Mouse (Mus musculus) spleen, adult 12 weeks (tissue): Measurements from ENCODE around the gene Chpf.
A peak's percentile ranks its signal among the peaks of the same experiment; 100 is the strongest.

Experiments used
- DNase-seq: peaks from one replicate; pipeline ENCODE4 v3.0.0; 2022; ENCODE audit warnings: low spot score

Gene Chpf

DNA sequence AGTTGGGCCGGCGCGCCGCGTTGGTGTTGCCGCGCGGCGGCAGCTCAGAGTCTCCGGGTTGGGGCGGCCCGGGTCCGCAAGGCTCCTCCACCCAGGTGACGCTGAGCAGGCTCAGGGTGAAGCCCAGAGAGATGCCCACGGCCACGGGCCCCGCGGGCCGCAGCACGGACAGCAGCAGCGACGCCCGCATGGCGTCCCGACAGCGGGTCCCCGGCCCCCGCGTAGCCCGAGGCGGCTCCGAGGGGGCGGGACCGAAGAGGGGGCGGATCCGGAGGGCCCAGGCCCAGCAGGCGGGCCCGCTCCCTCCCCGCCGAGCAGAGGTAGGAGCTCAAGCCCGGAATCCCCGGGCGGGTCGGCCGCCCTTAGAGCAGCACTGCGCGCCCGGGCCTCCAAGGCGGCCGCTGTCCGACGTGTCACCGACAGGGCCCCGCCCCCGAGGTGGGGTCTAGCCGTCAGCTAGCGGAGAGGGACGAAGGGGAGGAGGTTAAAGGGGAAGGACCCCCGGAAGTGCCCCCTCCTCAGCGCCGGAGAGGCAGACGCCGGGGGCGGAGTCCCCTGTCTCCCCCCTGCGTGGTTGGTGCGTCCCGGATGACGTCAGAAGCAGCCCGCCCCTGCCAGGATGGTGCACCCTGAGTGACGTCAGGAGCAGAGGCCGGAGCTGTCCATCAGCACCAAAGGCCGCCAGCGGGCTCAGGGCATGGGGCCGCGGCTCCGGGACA is at the start of gene Chpf, which contains the start of gene Tmem198:
Gene Chpf (minus strand): TSS at position 392 of the 719 bp plus-strand sequence.
Gene Tmem198 (plus strand): TSS at position 617 of the 719 bp plus-strand sequence.
- peak; percentile 83 for DNase-seq

DNA sequence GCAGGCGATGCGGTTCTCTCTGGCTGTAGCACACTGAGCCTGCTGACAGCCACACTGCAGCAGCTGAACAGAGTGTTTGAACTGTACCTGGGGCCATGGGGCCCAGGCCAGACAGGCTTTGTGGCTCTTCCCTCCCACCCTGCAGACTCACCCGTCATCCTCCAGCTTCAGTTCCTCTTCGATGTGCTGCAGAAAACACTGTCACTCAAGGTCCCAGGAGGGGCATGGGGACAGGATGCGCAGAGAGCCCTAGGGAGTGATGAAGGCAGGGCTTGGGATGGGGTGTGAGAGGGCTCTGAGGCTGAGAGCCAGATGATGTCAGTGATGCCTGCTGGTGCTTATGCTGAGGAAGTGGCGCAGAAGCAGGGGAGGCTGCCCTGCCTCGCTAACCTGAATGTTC is 45.6 kb upstream of the Chpf start:
- peak; percentile 30 for DNase-seq

DNA sequence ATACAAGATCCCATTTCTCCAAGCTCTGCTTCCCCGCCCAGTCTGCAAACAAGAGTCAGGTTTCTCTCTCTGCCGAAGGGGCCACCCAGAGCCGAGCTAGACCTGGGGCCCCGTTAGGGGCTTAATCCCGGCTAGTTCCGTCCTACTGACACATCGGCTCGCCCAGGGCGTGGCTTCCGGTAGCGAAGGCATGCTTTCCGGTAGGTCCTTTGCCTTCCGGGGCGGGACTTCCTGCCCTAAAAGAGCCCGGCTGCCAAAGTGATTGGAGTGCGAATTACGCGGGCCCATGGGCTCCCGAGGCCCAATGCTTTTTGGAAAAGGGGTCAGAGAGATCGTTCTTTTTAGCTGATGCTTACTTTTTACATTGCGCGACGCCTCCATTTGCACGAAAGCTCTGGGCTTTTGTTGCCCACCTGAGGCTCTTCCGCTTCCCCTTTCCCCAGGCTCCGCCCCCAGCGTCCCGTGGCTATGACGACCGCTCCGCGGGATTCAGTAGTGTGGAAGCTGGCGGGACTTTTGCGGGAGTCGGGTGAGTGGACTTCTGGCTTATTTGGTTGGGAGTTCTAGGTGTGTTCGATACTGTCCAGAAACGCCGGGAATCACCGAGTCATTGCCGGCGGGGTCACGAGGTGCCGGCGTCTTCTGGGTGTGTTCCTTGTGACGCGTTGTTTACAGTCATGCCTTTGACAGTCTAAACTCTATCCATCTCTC is 42.4 kb upstream of the Chpf start, which contains the start of gene Stk11ip:
Gene Stk11ip (plus strand): TSS at position 209 of the 711 bp plus-strand sequence.
- peak; percentile 83 for DNase-seq

DNA sequence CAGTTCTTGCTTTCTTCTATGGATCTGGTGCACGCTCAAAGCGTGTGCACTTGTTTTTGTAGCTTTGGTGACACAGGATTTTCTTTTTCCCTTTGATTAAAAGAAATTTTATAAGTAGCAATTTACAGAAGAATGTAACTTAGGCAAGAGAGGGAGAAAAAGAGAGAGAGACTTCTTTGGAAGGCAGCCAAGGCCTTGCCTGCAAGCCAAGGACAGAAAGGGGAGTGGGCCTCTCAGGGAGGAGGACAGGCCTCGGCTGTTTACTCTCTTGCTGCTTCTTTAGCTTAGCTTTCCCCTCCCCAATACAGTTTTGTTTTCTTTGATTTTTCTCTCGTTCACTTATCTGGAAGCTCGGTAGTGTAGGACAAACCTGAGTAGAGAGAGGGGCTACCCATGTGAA is 40.5 kb upstream of the Chpf start:
- DNase-seq: no peak

DNA sequence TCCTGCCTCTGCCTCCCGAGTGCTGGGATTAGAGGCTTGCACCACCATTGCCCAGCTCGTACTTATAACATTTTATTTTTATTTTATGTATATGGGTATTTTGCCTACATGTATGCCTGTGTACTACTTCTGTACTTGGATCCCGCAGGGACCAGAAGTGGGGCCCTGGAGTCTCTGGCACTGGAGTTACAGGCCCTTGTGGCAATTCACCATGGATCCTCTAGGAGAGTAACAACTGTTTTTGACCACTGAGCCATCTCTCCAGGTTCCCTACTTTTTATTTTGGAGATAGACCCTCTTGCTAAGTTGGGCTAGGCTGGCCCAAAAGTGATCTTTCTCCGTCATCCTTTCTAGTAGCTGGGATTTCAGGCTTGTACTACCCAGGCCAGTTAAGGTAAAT is 39.3 kb upstream of the Chpf start:
- no peak for DNase-seq

DNA sequence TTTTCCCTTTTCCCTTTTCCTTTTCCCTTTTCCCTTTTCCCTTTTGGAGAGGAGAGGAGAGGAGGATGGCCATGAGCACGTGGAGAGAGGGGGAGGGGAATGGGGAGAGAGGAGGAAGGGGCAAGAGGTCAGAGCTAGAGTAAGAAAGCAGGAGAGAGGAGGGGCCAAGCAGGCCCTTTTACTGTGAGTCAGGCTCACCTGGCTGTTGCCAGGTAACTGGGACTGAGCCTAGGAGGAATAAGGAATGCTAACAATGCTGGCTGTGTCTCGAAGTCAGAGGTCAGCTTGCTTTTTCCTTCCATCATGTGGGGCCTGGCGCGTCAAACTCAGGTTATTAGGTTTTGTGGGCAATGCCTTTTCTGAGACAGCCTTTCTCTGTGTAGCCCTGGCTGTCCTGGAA is 38.9 kb upstream of the Chpf start:
- no peak for DNase-seq

DNA sequence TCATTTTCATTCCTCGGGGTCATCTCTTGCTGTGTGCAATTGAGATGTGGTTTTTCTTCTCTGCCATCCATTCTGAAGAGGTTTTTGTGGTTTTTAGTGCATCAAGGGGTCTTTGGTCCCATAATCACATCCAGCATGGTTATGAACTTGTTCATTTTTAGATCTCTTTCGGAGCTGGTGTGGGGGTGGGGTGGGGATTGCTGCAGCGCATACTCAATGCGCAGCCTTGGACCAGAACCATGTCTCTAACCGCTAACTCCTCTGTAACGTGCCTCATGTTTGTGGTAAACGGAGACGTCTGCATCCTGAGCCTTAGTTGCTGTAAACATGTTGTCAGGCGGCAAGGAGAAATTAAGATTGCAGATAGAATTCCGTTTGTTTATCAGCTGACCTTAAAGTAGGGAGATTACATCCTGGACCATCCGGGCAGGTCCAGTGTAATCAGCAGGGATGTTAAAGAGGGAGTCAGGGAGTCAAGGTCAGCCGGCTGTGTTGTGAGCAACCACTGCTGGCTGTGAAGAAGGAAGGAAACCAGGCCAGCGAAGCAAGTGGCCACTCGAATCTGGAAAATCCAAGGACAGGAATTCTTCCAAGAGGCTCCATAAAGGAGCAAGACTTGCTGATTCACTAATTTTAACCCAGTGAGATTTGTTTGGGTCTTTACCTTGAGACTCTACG is 37.7 kb upstream of the Chpf start:
- no peak for DNase-seq

DNA sequence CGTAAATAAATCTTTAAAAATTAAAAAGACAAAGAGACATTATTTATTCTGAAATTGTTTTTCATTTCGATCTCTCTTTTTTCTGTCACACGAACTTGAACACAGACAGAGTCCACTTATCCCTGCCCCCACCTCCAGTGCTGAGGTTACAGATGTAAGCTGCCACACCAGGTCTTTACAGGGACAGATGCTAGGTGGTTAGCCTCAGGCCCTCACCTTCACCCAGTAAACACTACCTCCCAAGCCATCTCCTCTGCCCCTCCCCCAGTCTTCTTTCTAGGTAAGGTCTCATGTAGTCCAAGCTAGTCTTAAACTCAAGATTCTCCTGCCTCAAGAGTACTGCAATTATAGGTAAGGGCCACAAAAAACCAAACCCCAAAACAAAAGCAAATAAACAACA is 33.4 kb upstream of the Chpf start:
- DNase-seq: no peak

DNA sequence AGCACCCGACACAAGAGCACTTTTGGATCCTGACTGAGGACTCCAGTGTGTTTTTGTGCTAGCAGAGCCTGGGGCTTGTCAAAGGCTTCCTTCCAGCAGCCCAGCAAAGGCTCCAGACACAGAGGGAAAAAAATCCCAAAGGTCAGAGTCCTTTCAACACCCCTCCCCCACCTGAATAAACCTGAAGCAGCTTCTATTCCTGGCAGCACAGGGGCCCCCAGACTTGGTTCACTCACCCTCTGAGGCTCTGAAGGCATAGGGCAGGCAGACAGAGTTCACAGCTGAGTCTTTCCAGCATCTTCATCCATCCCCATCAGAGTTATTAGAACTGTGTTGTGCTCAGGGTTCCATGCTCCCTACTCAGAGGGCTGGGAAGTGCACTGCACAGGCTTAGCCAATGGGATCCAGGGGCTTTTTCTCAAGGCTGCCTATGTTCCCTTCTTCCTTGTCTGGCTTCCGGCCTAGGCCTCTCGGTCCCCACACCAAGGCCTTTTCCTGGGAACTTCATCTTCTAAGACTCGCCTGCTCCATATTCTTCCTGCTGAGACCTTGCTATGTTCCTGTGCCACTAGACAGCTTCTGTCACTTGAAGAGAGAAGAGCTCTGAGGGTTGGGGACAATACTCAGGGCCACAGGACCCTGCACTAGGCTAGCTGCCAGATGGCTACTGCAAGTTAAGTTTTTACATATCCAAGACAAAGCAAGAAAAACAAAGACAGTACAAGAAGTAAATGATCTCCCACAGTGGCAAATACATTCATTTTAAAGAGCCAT is 32.5 kb upstream of the Chpf start:
- no peak for DNase-seq

DNA sequence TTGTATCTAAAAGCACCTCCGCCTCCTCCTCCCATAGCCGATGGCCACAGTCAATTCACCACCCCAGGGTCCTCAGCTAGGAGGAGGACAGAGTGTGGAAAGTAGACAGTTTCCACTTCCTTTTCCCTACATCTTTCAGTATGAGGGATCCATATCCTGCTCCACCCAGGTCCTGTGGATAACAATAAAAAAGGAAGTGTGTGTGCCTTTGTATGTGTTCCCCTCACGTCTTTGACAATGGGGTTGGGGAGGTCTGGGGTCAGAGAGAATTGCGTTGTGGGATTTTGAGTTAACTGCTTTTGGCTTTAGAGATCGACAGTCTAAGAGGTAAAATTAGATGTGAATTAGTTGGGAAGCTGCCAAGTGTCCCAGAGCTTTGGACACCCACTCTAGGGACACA is 31.0 kb upstream of the Chpf start:
- DNase-seq: no peak

DNA sequence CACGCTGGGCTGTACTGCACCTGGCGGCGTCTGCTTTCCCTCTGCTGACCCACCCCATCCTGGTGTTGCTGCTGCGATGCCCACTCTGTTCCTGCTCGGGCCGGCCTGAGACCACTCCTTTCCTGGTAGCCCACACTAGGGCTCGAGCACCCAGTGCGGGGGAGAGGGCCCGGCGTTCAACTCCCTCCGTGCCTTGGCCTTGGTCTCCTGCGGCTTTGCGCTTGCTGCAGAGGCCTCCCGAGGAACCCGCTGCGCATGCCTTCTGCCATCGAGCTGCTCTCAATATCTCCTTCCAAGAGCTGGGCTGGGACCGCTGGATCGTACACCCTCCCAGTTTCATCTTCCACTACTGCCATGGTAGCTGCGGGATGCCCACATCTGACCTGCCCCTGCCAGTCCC is 30.5 kb upstream of the Chpf start:
- DNase-seq: no peak

DNA sequence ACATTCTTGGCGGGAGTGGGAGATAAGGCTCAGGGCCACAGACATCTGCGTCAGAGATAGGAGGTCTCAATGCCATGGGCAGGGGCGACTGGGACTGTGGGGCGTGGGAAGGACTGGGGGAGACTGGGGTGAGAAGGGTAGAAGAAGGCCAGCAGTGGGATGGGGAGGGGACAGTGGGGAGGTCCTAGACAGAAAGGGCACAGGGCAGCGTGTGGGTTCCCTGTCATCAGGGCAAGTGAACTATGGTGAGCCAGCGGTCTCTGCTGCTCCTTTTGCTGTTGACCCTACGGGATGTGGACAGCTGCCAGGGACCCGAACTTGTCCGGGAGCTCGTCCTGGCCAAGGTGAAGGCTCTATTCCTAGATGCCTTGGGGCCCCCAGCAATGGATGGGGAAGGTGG is 27.9 kb upstream of the Chpf start, which contains the start of gene Inha:
Gene Inha (plus strand): TSS at position 72 of the 400 bp plus-strand sequence.
- no peak for DNase-seq

DNA sequence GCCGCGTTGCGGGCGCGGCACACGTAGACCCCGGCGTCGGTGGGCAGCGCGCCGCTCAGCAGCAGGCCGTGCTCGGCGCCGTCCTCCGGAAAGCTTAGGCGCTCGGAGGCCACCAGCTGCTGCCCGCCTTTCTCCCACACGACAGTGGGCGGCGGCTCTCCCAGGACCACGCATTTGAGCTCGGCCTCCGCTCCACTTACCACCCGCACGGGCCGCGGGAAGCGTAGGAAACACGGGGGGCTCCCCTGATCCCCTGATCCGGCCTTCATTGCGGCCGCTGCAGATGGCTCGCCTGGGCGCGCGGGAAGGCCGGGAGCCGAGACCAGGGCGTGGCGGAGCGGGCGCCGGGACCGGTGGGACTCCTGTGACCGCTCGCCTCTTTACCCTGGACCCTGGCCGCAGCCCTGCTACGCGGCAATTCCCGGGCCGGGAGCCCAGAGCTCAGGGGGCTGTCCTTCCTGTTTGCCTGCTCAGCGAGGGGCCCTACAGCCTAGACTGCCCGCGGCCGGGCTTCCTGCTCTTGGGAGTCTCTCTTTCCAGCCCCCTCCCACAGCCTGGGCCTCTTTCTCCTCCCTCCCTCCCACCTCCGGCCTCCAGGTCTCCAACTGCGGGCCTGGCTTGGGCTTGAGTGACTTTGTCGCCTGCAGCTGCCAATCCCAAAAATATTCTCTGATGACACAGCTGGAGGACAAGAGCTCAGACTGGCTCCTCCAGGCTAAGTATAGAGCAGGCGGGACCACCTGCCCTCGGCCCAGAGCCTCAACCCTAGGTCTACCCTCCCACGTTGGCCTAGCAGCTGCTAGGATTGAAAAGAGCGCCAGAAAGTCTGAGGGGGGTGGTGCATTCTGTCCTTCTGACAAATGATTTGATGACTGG is 27.1 kb upstream of the Chpf start, which contains the start of gene Obsl1:
Gene Obsl1 (minus strand): TSS at position 497 of the 876 bp plus-strand sequence.
- no peak for DNase-seq

DNA sequence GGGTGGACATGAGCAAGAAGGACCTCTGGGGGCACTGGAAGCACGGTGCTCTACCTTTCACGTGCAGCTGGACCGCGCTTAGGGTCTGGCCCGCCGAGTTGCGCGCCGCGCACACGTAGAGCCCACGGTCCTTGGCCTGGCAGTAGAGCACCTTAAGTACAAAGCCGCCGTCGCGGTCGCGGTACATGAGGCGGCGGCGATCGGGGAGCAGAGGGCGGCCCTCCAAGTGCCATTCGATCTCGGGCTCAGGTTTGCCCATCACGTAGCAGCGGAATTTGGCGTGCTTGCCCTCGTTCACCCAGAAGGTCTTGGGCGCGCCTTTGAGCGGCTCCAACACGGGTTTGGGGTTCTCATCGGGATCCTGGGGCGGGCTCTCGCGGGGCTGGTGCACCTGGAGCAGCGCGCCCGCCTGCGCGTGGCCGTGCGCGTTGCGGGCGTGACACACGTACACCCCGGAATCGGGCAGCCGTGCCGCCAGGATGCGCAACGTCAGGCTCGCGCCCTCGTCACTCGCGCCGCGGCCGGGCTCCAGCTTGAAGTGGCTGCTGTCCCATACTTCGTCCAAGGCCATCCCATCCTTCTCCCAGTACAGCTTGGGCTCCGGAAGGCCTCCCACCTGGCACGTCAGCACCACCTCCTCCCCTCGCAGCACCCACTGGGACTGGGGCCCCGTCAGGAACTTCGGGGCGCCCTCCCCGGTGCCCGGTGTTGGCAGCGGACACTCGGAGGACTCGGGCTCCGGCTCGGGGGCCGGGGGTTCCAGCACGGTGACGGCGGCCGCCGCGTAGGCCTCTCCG is 26.2 kb upstream of the Chpf start:
- no peak for DNase-seq

DNA sequence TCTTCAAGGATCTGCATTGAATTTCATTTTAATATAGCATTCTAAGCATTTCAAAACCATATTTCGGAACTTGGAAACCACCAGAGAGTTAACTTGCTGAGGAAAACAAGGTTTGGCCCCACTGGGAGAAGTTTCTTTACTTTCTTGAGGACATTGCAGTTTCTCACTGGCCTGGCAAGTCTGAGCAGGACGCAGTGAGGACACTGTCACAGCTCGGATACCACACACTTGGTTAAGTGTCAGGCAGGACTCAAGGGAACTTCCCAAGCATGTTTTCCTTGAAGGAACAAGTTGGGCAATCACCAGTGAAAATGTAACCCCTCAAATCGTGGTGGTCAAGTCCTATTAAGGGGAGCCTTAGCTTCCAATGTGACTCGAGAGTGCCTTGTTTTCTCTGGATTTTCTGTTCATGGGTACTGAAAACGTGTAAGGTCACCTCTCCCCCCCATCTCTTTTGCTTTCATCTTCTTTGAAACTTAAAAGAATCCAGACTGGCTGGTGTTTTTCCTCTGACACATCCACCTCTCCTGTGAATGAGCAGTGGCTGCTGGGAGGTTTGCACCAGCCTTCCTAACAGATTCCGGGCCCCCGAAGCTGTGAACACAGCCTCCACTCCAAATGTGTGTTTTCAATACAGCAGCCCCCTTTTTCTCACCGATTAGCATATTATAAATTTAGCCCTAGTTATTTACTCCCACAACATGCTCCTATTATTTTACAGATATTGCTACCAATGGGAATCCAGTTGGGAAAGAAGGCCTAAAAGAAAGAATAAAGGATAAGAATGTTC is 25.3 kb upstream of the Chpf start:
- DNase-seq: no peak

DNA sequence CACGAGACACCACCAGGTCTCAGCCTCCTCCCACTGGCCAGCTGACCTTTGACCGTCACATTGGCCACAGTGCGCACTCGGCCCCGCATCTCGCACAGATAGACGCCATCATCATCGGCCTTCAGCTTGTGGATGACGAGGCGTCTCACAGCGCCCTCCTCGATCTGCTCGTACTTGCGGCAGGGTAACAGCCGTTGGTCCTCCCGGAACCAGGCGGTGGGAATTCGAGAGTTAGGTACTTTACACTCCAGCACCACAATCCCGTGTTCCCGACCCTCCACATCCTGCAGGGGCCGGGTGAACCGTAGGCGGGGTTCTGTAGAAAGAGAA is 24.5 kb upstream of the Chpf start:
- DNase-seq: no peak

DNA sequence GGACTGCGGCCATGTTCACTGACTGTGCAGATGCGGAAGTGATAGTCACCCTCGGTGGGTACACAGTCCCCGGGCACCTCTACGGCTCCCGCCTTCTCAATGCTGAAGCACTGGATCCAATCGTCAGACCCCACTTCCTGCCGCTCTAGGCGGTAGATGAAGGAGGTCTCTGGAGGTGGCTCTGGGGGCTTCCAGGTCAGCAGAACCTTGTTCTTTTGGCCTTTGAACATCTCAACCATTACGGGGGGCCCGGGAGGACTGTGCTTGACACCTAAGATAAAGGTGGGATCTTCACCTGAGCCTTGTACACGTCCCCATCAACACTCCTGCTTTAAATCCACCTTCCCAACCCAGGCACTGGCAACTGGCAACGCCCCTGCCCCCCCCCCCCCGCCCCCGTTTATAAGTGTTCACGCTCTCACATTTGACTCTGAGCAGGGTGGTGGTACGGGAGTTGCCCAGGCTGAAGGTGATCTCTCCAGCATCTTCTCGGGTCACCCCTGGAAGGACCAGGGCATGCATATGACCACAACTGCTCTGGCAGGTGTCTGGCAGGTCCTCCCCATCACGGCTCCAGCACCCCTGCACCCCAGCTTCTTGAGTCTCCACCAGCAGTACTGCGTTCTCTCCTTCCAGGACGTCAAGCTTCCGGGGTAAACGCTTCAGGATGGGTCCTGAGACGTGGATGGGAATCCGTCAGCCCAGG is 24.0 kb upstream of the Chpf start:
- DNase-seq: no peak

DNA sequence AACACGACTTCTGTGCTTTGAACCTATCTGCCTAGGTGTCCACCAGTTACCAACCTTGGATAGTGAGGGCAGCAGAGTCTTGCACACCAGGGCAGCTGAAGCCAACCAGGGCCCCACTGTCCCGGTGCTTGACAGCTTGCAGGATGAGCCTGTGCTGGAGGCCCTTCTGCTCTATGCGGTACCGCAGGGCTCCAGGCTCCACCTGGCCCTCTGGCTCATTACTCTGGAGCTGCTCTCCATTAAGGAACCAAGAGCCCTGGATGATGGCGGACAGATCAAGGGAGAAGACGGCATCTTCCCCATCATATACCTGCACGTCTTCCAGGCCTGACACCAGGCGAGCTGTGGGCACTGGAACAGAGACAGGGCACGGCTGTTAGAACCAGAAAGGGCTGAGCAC is 22.8 kb upstream of the Chpf start:
- DNase-seq: no peak

DNA sequence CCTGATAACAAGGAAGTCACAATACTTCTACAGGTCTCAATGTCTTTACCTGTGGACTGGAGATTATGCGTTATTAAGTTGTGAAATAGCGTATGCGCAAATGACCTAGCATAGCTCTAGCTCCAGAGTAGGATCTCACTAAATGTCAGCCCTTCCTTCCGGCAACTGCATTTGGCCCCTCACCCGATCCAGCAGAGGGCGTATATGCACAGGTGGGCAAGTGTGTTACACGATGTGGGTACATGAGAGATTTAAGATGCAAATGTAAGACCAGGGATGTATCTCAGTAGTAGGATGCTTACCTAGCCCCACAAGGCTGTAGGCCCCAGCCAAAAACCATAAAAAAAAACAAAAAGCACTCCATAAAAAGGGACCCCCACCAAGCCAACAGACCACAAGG is 20.3 kb upstream of the Chpf start:
- DNase-seq: no peak
